Mouse (Mus musculus) activated CD4-positive, CD25-positive, alpha-beta regulatory T cell (primary cell): ENCODE results near the gene Olfr486. TPM values are rescaled to one million over a fixed set of nuclear protein-coding genes. Genes with fewer than 3 reads are reported as not detected.

Experiments
- polyA plus RNA-seq, 2 experiments: library from polyadenylated mRNA; unstranded; fragments of 100-300 nt; shearing (Covaris generic); gene quantifications; one replicate each; pipeline ENCODE4 v1.2.1; 2017

Gene Olfr486
- not detected for polyA plus RNA-seq

GRCm38 (mm10) chr7:108172642-108173041, at the start of gene Olfr486:
Gene Olfr486, minus strand, starts transcription at chr7:108172742.

GRCm38 (mm10) chr7:108214536-108214935, 42.0 kb upstream of the Olfr486 start, which contains the start of gene Olfr487:
Gene Olfr487, minus strand, starts transcription at chr7:108214636.

GRCm38 (mm10) chr7:108159771-108160170, 12.8 kb downstream of the Olfr486 start, which contains the start of gene Olfr485:
Gene Olfr485, minus strand, starts transcription at chr7:108159871.

GRCm38 (mm10) chr7:108127349-108127748, 45.2 kb downstream of the Olfr486 start, which contains the start of gene Olfr484:
Gene Olfr484, minus strand, starts transcription at chr7:108127449.

Other genes with a start within 250 kb of the Olfr486 start
- not detected for gene Olfr473, start 242.3 kb downstream of the Olfr486 start, polyA plus RNA-seq
- not detected for gene Olfr474, start 218.1 kb downstream of the Olfr486 start, polyA plus RNA-seq
- gene Olfr476, start 207.9 kb downstream of the Olfr486 start, polyA plus RNA-seq: not detected
- not detected for gene Olfr477, start 186.0 kb downstream of the Olfr486 start, polyA plus RNA-seq
- not detected for gene Olfr478, start 138.8 kb downstream of the Olfr486 start, polyA plus RNA-seq
- not detected for gene Olfr479, start 122.0 kb downstream of the Olfr486 start, polyA plus RNA-seq
- gene Olfr480, start 105.4 kb downstream of the Olfr486 start, polyA plus RNA-seq: not detected
- under 1 TPM in 1 of 2 experiments, not detected in 1; 0.17 TPM for gene Olfr481, start 92.9 kb downstream of the Olfr486 start, polyA plus RNA-seq
- under 1 TPM; 0.10 to 0.16 TPM for gene Olfr482, start 75.2 kb downstream of the Olfr486 start, polyA plus RNA-seq
- gene Olfr483, start 71.9 kb downstream of the Olfr486 start, polyA plus RNA-seq: under 1 TPM in 1 of 2 experiments, not detected in 1; 0.21 TPM
- gene Olfr484, start 45.3 kb downstream of the Olfr486 start, polyA plus RNA-seq: not detected
- not detected for gene Olfr485, start 12.9 kb downstream of the Olfr486 start, polyA plus RNA-seq
- gene Olfr487, start 41.9 kb upstream of the Olfr486 start, polyA plus RNA-seq: not detected
- under 1 TPM in 1 of 2 experiments, not detected in 1; 0.41 TPM for gene Olfr488, start 85.6 kb upstream of the Olfr486 start, polyA plus RNA-seq
- gene Olfr490, start 116.2 kb upstream of the Olfr486 start, polyA plus RNA-seq: not detected
- under 1 TPM in 1 of 2 experiments, not detected in 1; 0.31 TPM for gene Olfr491, start 140.7 kb upstream of the Olfr486 start, polyA plus RNA-seq
- not detected for gene Olfr492, start 150.9 kb upstream of the Olfr486 start, polyA plus RNA-seq
- not detected for gene Olfr493, start 174.2 kb upstream of the Olfr486 start, polyA plus RNA-seq
- not detected for gene Olfr494, start 192.6 kb upstream of the Olfr486 start, polyA plus RNA-seq
- not detected for gene Olfr495, start 220.4 kb upstream of the Olfr486 start, polyA plus RNA-seq
- gene Olfr497, start 247.7 kb upstream of the Olfr486 start, polyA plus RNA-seq: not detected